Mouse (Mus musculus): ENCODE data around the gene Defb28. TPM values are rescaled to one million over a fixed set of nuclear protein-coding genes. Genes with fewer than 3 reads are reported as not detected.

The Defb28 gene
- polyA plus RNA-seq, 1 experiment from 2014 or later = not detected

DNA sequence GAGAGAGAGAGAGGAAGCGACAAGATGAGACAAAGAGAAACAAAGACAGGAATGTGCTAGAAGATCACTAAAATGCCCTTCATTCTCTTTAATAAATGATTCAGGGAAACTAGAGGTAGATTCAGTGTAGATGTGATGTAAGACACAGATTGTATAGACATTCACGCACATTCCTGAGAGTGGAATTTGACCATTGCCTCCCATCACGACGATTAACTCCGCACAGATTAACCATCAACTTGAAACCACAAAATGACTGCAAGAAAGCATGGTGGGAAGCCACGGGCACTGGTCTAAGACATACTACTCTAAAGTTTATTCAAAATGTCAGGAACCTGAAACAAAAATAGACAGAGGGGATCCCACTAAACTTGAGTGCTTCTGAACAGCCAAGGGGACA, 52.3 kb downstream of the Defb28 start:
- H3K27ac ChIP-seq (replicated peaks) = no peak overlapping the region
- 84% methylated on average over 6 of the region's 6 CpGs for WGBS
- H3K36me3 ChIP-seq = no peaks in the 10 kb centered on the region
- no peak overlapping the region for H3K4me3 ChIP-seq
- H3K4me2 ChIP-seq = no peak overlapping the region
- H3K4me1 ChIP-seq (replicated peaks) = no peaks in the 10 kb centered on the region
- no peak for ATAC-seq (ENCODE audit: low FRiP score, low read depth)
- no peaks in the 10 kb centered on the region for H3K27me3 ChIP-seq
- H3K9ac ChIP-seq = no peak overlapping the region
- no peaks in the 10 kb centered on the region for H3K9me3 ChIP-seq

Other genes with a start within 250 kb of the Defb28 start
- 32.1 and 36.5 TPM in 2 replicates for gene Tbc1d20, start 224.4 kb upstream of the Defb28 start, polyA plus RNA-seq (2015; fragmentation: Nextera tagmentation; extraction: Ambion mirVana)
- 95.3 and 103 TPM in 2 replicates for gene Rbck1, start 185.6 kb upstream of the Defb28 start, polyA plus RNA-seq (2015; fragmentation: Nextera tagmentation; extraction: Ambion mirVana)
- gene Trib3, start 174.2 kb upstream of the Defb28 start, polyA plus RNA-seq (2015; fragmentation: Nextera tagmentation; extraction: Ambion mirVana) = 1.8 TPM in 2 replicates
- gene Nrsn2, start 141.6 kb upstream of the Defb28 start, polyA plus RNA-seq (2015; fragmentation: Nextera tagmentation; extraction: Ambion mirVana) = 50.6 and 60.3 TPM in 2 replicates
- 13.8 and 14.9 TPM in 2 replicates for gene Sox12, start 120.2 kb upstream of the Defb28 start, polyA plus RNA-seq (2015; fragmentation: Nextera tagmentation; extraction: Ambion mirVana)
- 18.6 TPM in 2 replicates for gene Zcchc3, start 103.2 kb upstream of the Defb28 start, polyA plus RNA-seq (2015; fragmentation: Nextera tagmentation; extraction: Ambion mirVana)
- gene 6820408C15Rik, start 102.7 kb upstream of the Defb28 start, polyA plus RNA-seq (2015; fragmentation: Nextera tagmentation; extraction: Ambion mirVana) = 2.2 and 2.3 TPM in 2 replicates
- gene Defb23, start 53.6 kb upstream of the Defb28 start, polyA plus RNA-seq (2015; fragmentation: Nextera tagmentation; extraction: Ambion mirVana) = not detected in 2 replicates
- gene Defb20, start 41.2 kb upstream of the Defb28 start, polyA plus RNA-seq (2015; fragmentation: Nextera tagmentation; extraction: Ambion mirVana) = not detected in 2 replicates
- gene Defb22, start 28.1 kb upstream of the Defb28 start, polyA plus RNA-seq (2015; fragmentation: Nextera tagmentation; extraction: Ambion mirVana) = not detected in 2 replicates
- gene Defb26, start 6.6 kb upstream of the Defb28 start, polyA plus RNA-seq (2015; fragmentation: Nextera tagmentation; extraction: Ambion mirVana) = not detected in 2 replicates
- not detected in 2 replicates for gene Defb29, start 21.8 kb downstream of the Defb28 start, polyA plus RNA-seq (2015; fragmentation: Nextera tagmentation; extraction: Ambion mirVana)
- gene Gm17416, start 51.1 kb downstream of the Defb28 start, polyA plus RNA-seq (2015; fragmentation: Nextera tagmentation; extraction: Ambion mirVana) = not detected in 2 replicates
- gene Defb21, start 54.5 kb downstream of the Defb28 start, polyA plus RNA-seq (2015; fragmentation: Nextera tagmentation; extraction: Ambion mirVana) = not detected in 2 replicates
- gene Defb19, start 62.1 kb downstream of the Defb28 start, polyA plus RNA-seq (2015; fragmentation: Nextera tagmentation; extraction: Ambion mirVana) = not detected in 2 replicates
- not detected in 2 replicates for gene Defb45, start 81.1 kb downstream of the Defb28 start, polyA plus RNA-seq (2015; fragmentation: Nextera tagmentation; extraction: Ambion mirVana)
- gene Defb36, start 86.1 kb downstream of the Defb28 start, polyA plus RNA-seq (2015; fragmentation: Nextera tagmentation; extraction: Ambion mirVana) = not detected in 2 replicates
- not detected in 2 replicates for gene Defb25, start 104.8 kb downstream of the Defb28 start, polyA plus RNA-seq (2015; fragmentation: Nextera tagmentation; extraction: Ambion mirVana)
- 0.52 and 0.72 TPM in 2 replicates for gene Rem1, start 108.7 kb downstream of the Defb28 start, polyA plus RNA-seq (2015; fragmentation: Nextera tagmentation; extraction: Ambion mirVana)
- gene H13, start 151.2 kb downstream of the Defb28 start, polyA plus RNA-seq (2015; fragmentation: Nextera tagmentation; extraction: Ambion mirVana) = 166 and 177 TPM in 2 replicates
- 32.6 and 37.3 TPM in 2 replicates for gene Mcts2, start 168.8 kb downstream of the Defb28 start, polyA plus RNA-seq (2015; fragmentation: Nextera tagmentation; extraction: Ambion mirVana)
- gene Id1, start 218.0 kb downstream of the Defb28 start, polyA plus RNA-seq (2015; fragmentation: Nextera tagmentation; extraction: Ambion mirVana) = 55.3 and 57.5 TPM in 2 replicates
- 6.3 TPM in 2 replicates for gene Cox4i2, start 235.9 kb downstream of the Defb28 start, polyA plus RNA-seq (2015; fragmentation: Nextera tagmentation; extraction: Ambion mirVana)

Measured in hindbrain, embryonic 15.5 days (tissue).